Mouse (Mus musculus) frontal cortex, postnatal 36 days (tissue): Measurements from ENCODE around the gene Bbof1.

Source experiments
- DNase-seq, 2 experiments: peaks; one replicate each; pipeline ENCODE4 v3.0.0; 2022; ENCODE audit warnings: low spot score in 2 of 2

Bbof1 gene

DNA sequence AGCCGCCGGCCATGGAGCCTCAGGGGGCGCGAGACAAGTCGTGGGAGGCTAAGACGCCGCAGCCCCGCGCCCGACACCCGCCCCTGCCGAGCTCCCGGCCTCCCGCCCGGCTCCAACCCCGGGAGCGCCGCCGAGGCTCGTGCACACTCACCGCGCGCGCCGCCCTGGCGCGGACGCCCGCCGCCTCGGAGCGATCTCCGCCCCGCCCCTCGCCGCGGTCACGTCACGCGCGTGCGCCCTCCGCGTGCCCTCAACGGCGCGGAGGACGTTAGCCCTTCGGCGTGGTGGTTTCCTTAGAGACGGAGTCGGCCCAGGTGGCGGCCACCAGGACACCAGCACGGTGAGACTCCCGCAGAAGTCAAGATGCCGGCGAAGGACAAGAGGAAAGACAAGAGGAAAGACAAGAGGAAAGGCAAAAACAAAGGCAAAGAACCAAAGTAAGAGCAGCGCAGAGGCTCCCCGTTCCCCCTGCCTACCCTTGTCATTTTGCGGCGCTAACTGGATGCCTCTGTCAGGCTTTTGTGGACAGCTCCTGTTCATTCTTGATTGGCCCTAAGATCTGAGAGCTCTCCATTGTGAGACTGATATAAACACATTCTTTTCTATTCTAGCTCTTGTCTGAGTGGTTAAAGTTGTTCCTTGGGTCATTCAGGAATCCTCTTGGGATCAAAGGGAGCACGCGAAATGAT, at the start of gene Bbof1, which contains the start of gene Entpd5:
Bbof1 (plus strand) TSS at position 253 of the 689 bp plus-strand sequence.
Entpd5 (minus strand) TSS at position 211 of the 689 bp plus-strand sequence.
- DNase-seq, result peak; percentile 90 to 93

DNA sequence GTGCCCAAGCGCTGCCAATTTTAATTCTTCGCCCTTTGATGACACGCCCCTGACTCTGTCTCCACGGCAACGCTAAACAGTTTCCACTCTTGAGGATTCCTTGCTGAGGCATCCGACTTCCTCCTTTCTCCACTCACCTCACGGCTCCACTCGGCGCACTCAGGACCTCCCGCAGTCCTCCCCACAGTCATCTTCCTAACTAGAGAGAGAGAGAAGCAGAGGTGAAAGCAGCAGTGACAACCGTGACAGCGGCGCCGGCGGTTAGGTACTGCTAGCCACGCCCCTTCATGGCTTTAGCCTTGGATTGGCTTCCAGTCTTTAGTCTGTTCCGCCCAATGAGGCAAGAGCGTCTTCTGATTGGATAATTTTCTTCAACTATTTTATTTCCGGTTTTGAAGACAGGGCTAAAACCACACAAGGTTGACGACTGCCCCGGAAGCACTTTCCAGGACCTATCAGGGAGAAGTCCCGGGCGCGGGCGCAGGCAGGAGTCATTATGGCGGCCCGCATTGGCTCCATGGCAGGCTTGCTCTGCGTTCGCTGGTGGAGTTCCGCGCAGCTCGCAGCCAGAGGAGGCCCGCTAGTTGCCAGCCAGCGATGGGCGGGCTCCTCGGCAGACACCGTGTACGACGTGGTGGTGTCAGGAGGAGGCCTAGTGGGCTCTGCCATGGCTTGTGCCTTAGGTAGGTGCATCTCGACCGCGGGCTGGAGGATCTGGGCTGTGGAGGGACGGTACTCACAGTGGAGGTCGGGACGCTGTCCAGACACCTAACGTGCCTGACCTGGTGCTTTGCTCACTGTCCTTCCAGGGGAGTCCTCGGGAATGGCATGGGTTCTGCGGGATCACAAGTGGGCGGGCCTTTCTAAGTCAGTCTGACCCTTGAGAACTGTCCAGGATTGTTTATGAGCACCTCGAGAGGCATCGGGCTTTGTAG, 47.0 kb upstream of the Bbof1 start, which contains the start of the genes Coq6 and Fam161b:
Coq6 (plus strand) TSS at position 103 of the 935 bp plus-strand sequence.
Fam161b (minus strand) TSS at position 279 of the 935 bp plus-strand sequence.
- peak; percentile 90 to 97 for DNase-seq

DNA sequence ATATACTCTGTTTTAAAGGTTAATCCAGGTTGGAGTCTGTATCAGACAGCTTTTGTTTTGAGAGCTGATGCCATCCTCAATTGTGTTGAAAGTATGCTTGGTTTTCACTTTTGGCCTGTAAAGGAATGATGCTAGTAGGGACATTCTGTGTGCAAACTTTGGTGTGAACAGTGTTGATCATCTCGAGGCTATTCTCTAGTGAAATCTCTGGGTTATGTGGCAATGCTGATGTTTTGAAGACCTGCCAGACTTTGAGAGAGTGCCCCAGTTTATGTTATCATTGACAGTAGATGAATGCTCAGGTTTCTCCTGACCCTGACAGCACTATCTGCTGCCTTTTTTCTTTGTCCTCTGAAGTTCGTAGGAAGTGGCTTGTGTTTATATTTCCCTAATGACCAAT, 46.0 kb upstream of the Bbof1 start:
- no peak for DNase-seq

DNA sequence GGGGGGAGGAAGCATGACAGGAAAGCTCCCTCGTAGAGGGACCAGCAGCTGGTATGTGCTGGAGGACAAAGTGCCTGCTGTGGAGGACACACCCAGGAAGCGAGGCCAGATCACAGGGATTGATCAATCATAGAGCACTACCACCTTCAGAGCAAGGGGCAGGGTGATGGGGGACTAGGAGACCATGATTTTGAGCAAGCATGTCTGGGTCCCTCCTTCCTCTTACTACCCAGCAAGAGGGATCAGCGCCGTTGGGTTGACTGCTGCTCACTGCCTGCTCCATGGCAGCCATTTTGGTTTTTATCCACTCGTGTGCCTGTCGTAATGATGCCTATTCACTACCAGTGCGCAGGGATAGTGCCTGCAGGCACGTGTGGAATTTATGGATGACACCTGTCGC, 44.6 kb upstream of the Bbof1 start:
- no peak for DNase-seq

DNA sequence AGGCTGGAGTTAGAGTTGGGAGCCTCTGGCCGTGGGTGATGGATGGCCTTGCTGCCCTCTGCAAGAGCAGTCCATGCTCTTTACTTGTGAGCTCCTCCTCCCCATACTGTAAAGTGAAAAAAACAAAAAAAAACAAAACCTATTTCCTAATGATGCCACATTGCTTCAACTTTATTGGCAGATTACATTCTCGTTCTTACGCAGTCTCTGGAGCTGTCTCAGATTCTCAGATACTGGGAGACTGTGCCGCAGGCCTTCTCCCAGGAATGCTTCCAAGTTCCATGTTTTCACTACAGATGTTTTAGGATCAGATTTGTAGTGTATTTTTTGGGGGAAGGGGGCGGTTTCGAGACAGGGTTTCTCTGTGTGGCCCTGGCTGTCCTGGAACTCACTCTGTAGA, 43.7 kb upstream of the Bbof1 start:
- DNase-seq, result no peak

DNA sequence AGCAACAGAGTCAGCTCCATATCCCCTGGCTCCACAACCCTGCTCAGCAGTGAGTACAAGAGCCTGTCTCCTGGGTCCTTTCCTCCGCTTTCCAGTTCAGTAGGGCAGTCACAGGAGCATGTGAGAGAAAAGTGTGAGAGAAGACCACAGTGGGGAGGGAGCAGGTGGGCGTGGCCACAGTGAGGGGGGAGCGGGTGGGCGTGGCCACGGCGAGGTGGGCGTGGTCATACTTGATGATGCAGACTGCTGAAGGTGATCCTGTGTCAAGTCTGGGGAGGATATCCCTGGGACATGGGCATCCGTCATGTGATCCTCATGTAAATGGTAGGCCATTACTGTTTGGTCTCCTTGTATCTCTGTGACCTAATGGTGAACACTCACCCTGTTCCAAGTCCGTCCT, 41.9 kb upstream of the Bbof1 start:
- no peak for DNase-seq

DNA sequence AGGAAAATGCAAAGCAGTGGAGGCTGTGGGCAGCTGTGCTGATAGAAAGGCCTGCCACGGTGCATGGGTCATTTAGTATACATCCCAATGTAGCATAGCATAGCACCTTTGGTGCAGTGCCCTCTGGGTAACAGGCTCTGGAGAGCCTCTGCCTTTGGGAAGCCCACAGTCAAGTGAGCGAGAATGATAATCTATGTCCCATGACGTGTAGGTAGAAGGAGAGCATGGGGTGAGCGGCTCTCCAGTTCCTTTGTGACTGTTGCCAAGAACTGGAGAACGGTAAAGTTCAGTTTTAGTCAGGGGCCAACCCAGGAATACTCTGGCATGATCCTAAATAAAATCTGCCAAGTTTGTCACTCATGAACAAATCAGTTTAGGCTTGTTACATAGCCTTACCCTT, 37.2 kb upstream of the Bbof1 start:
- DNase-seq, result no peak

DNA sequence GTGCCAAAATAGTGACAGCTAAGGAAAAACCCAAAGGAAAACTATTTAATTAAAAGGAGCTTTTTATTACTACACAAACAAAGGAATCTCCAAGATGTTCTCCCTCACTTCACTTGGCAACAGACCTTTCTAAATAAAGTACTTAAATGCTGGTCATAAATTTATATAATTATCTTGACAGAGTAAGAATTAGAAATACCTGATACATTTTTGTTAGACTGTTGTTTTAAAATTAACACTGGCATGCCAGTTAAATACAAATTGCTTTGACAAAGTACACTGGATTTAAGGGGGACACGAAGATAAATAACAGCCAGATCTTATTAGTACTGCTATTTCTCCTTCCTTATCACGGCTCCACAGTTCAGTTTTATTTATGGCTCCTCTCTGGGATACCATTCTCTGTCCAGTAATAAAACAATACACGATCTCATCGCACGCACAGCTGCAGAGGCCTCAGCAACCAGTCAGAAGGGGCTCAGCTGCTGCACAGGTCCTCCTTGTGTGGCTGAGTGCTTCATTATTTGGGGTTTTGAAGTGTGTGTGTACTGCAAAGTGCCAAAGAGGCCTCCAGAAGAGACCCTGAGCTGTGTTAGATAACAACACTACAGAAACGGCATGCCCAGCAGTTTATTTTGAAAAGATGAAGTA, 34.9 kb upstream of the Bbof1 start:
- DNase-seq, result no peak

DNA sequence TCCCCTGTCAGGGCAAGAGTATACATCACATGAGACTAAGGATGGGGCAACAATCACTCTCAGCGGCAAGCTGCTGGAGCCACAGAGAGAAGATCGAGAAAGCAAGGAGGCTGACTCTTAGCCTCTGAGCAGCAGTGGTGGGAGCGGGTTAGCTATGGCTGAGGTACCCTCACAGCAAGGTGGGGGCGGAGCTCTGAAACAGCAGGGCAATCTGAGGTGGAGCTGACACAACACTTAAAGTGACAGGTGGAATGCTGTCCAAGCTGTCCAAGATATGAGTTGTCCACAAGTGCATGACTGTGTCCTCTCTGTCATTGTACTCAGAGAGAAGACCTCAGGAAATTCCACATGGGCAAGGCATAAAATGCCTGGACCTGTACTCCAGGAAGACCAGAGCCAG, 26.5 kb upstream of the Bbof1 start:
- no peak for DNase-seq

DNA sequence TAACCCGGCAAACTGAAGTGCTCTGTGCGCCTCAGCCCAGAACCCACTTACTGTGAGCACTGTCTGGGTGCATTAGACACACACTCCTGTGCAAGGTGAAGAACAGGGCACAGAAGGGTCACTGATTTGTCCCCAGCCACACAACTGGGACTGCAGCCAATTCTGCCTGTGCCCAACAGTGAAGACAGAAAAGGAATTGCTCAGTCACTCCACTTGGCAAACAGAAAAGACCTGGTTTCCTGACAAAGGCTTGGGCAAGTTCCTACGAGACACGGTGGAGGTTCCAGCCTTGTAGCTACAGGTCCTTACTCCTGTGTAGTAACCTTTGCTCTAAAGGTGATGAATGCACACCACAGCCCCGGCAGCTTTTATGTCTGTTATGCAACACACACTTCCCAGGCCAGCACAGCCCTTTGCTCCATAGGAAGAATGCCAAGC, 24.2 kb upstream of the Bbof1 start:
- peak in 1 of 2 experiments; percentile 14 for DNase-seq

DNA sequence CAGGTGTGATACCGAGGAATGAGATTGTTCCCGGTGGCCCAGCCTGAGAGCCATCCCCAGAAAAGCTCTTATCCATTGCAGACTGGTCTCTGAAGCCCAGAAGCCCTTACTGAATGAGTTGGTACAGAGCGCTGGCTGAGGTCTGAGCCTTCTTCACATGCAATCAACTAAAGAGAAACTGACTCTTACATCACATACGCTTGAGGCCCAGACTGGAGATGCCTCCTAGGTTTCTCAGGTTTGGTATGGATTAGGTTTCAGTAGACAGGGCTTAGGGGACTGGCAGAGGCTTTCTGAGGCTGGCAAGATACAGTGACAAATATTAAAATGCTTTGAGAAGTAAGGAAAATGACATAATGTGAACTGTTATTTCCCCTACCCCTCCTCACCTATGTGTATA, 23.5 kb upstream of the Bbof1 start:
- DNase-seq, result no peak

DNA sequence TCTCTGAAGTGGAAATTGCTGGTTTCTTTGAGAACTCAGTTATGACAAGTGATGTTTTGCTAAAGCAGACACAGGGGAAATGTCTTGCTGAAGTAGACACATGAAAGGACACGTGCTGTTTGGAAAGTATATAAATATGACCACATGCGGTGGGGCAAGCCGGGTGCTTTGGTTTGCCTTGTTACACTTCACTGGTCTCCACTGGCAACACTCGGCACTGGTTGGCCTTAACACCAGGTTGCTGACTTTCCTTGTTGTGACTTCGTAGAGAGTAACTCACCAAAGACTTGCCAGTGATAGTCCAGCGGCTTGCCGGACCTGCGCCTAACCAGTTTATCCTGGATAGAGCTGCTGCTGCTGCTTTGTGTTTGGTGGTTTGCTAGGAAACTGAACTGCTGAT, 20.8 kb upstream of the Bbof1 start:
- DNase-seq, result no peak

DNA sequence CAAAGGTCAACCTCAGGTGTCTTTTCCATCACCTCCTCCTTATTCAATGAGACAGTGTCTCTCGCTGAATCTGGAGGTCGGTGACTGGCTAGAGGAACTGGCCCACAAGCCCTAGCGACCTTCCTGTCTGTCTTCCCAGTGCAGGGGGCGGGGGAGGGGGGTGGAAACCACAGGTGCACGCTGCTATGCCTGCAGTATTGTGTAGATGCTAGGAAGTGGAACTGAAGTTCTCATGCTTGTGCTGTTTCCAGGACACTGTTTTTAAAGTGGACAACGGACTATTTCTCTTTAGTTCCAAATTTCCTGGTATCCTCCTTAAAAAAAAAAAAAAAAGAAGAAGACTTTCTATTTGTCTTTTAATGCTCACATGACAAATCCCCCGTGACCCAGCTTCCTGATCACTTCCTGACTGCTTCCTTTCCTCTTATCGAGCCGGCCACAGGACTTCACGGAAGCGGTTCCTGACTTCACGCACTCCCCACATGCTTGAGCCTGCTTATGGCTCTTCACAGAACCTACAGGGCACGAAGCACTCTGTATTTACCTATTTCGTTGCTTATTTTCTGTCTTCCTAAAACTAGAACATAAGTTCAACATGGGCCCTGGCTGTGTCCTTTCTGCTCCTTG, 20.0 kb upstream of the Bbof1 start:
- no peak for DNase-seq

DNA sequence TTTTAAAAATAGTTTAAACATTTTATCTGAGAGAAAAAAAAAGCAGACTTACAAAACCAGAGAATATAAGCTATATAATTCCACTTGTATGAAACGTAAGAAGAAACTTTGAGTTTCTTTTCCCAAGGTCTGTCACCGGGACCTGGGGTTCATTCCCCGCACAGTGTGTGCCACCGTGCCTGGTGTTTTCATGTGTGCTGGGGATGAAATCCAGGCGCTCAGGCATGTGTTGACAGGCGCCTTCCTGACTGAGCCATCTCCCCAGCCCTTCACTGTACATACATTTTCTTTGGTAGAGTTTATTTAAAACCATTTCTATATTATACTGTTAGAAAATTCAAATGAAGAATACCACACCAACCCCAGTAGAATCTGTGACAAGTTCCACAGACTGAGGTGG, 18.5 kb upstream of the Bbof1 start:
- DNase-seq, result no peak

DNA sequence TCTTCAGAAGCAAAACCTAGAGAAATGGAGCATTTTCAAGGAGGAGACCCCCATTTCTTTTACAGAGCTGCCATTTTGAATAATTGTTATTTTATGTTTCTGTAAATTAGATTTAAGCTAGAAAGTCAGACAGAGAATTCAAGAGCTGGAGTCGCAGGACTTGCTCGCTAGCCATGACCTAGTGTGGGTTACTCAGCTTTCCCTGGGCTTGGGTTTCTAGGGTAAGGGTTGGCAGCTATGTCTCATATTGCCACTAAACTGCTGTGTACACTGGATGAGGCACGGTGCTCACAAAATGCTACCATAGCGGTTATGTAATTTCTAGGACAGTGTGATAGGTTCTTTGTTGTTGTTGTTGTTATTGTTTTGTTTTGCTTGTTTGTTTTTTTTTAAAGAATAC, 16.2 kb upstream of the Bbof1 start:
- no peak for DNase-seq

DNA sequence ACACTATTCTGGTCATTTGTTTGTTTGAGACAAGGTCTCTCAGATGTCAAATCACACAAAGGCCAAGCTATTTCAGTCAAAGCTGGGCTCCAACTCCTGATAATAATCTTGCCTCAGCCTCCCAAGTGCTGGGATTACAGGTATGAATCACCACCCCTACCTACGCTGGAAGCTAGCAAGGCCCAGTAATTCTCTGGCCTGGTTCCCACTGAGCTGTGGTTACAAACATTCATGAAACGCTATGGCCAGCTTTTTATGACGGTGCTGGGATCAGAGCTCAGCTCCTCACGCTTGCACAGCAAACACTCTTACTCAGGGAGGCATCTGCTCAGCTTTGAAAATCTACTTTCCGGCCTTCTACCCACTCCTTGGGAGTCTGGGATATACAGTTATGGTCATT, 15.0 kb upstream of the Bbof1 start:
- DNase-seq, result no peak

DNA sequence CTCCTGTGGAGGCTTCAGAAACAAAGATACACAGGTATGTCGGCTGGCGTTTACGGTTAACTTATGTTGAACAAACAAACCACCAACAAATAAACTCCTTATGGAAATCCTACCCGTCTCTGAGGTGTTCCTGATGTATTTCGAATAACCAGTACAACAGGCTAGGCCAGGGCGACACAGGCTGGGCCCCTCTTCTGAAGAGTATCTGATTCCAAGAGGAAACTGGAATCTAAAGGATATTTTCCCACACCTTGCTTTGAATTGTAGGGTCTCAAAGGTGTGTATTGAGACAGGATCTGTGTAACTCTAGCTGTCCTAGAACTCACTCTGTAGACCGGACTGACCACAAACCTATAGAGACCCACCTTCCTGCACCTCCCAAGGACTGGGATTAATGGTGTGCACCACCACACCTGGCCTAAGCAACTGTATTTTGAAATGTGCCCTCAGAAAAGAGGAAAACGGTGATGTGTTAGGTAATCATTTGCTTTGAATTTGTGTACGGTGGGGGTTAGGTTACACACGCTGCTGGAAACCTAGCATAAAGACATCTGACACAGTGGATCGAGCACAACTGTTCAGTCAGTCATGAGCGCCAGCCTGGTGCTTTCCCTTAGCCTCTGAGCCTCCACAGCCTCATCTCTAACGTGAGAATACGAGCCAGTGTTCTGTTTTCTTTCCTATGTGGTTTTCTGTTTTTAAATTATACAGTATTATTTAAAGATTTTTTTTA, 11.8 kb upstream of the Bbof1 start:
- no peak for DNase-seq

DNA sequence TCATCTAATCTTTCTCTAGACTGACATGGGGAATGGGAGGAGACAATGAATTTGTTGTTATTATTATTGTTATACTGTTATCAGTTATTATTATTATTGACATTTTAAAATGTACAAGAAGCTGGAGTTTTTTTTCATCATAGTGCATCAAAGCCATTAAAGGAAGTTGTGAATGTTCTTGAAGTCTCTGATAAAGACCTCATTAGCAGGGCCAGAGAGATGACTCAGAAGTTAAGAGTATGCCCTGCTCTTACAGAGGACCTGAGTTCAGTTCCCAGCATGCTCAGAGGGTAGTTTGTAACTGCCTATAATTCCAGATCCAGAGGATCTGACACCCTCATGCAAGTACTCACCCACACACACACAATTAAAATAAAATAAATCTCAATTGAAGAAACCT, 11.2 kb upstream of the Bbof1 start:
- no peak for DNase-seq

DNA sequence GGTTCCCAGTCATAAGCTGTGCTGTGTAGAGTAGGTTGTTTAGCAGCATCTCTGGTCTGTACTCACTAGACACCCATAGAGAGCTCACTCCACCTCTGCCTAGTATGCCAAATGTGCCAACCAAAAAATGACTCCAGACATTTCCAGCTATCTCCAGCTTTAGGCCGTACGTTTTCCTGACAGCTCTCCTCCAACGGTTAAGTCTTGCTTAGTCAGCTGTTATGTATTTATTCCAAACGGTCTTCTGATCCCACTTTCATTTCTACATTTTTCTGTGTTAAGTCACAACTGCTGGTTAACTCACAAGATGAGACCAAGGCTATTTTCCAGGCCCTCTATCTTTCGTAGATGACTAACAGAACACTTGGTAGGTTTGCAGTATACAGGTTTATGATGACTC, 10.2 kb upstream of the Bbof1 start:
- no peak for DNase-seq

DNA sequence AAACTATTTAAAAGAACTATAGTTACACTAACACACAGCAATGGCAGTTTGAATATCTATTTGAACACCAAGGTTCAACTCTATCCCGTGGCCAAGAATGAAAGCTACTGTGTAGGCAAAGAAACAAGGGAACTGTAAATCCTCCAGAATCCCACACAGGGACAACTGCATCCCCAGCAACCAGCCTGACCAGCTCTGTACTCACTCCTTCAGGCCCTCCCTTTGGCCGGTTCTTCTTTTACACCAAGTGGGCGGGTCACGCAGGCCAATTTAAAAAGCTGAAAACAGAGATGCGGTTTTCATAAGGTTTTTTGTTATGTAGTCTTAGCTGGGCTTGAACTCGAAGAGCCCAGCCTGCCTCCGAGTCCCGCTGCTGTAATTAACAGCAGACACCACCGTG, 9.7 kb upstream of the Bbof1 start:
- DNase-seq, result no peak

DNA sequence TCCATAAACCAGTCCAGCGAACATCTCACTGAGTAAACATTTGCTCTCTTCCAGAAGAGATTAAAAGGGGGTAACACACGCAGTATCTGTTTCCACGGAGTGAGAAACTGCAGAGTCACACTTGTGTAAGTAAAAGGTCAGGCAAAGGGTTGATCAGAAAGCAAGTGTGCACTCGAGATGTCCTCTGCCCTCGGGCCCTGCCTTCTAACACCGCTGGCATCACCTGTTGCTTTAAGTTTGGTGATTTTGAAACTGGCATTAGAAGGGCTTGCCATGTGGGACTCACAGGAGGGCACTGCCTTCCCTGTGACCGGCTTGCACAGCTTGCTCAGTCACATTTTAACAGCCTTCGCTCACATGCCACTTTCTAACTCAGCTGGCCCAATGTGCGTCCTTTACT, 9.2 kb upstream of the Bbof1 start:
- no peak for DNase-seq
